Mouse (Mus musculus): ENCODE data around the gene Nifk. TPM values are rescaled to one million over a fixed set of nuclear protein-coding genes. Genes with fewer than 3 reads are reported as not detected.

The Nifk gene
- 3.3 and 4.0 TPM in 2 replicates for polyA plus RNA-seq (2012; rRNA removed)

GRCm38 (mm10) chr1:118321661-118322201 is at the start of gene Nifk:
Gene Nifk, plus strand, starts transcription at chr1:118321839.
- DNase-seq (ENCODE audit: low read depth in 1 of 2, low spot score in 2 of 2): peak; percentile 88 to 91
- under 1% methylated on average over 37 of the region's 37 CpGs for WGBS
- H3K27ac ChIP-seq (ENCODE audit: insufficient read depth, low read length): 0 out of 2 replicates have a peak within 1 kb of the TSS, but pooled peaks have one; percentile 4

GRCm38 (mm10) chr1:118275139-118275538 is 46.5 kb upstream of the Nifk start:
- Histone ChIP-seq H3K27me3 (ENCODE audit: control insufficient read depth, insufficient read depth, low read length) (no peaks in the 10 kb centered on the region), H3K4me1 (ENCODE audit: control insufficient read depth, insufficient read depth, insufficient read length) (no peaks in the 10 kb centered on the region), H3K27ac (ENCODE audit: insufficient read depth, low read length) (no peak overlapping the region), H3K36me3 (ENCODE audit: control insufficient read depth, insufficient read depth, low read length) (no peaks in the 10 kb centered on the region), H3K4me3 (ENCODE audit: extremely low read depth, insufficient read depth, insufficient read length) (no peak overlapping the region)
- TF ChIP-seq POLR2A (IDR thresholded peaks at IDR 0.05; ENCODE audit: low read depth, low read length): no peak
- no peak for TF ChIP-seq CTCF (IDR thresholded peaks at IDR 0.05; ENCODE audit: extremely low read depth, insufficient read depth, insufficient read length, insufficient replicate concordance)
- no peak for DNase-seq (ENCODE audit: low read depth in 1 of 2, low spot score in 2 of 2)
- WGBS: 21% methylated on average over 2 of the region's 2 CpGs

More at GRCm38 (mm10) chr1:118321661-118322201, at the start of gene Nifk:
- peaks cover 13% of the 10 kb centered on the region for H3K36me3 ChIP-seq (ENCODE audit: control insufficient read depth, insufficient read depth, low read length)
- H3K27me3 ChIP-seq (ENCODE audit: control insufficient read depth, insufficient read depth, low read length): no peaks in the 10 kb centered on the region
- TF ChIP-seq POLR2A (IDR thresholded peaks at IDR 0.05; ENCODE audit: low read depth, low read length) (peak; percentile 33; the same call in 1 of the 2 replicates), CTCF (IDR thresholded peaks at IDR 0.05; ENCODE audit: extremely low read depth, insufficient read depth, insufficient read length, insufficient replicate concordance) (peak; percentile 74; the same call in 1 of the 2 replicates)
- peaks cover 5% of the 10 kb centered on the region; the same call in 1 of the 2 replicates for H3K4me1 ChIP-seq (ENCODE audit: control insufficient read depth, insufficient read depth, insufficient read length)
- H3K4me3 ChIP-seq (ENCODE audit: extremely low read depth, insufficient read depth, insufficient read length): peak within 1 kb of the TSS; percentile 68

GRCm38 (mm10) chr1:118292291-118292690 is 29.3 kb upstream of the Nifk start:
- no peak for DNase-seq (ENCODE audit: low read depth in 1 of 2, low spot score in 2 of 2)
- no peaks in the 10 kb centered on the region for H3K27me3 ChIP-seq (ENCODE audit: control insufficient read depth, insufficient read depth, low read length)
- peaks cover 2% of the 10 kb centered on the region; the same call in 1 of the 2 replicates for H3K36me3 ChIP-seq (ENCODE audit: control insufficient read depth, insufficient read depth, low read length)
- no peak overlapping the region for H3K4me3 ChIP-seq (ENCODE audit: extremely low read depth, insufficient read depth, insufficient read length)
- TF ChIP-seq CTCF (IDR thresholded peaks at IDR 0.05; ENCODE audit: extremely low read depth, insufficient read depth, insufficient read length, insufficient replicate concordance) (no peak), POLR2A (IDR thresholded peaks at IDR 0.05; ENCODE audit: low read depth, low read length) (no peak)
- no peak overlapping the region for H3K27ac ChIP-seq (ENCODE audit: insufficient read depth, low read length)
- H3K4me1 ChIP-seq (ENCODE audit: control insufficient read depth, insufficient read depth, insufficient read length): no peaks in the 10 kb centered on the region
- 93% methylated on average over 4 of the region's 4 CpGs for WGBS

- no peak for DNase-seq (ENCODE audit: low read depth in 1 of 2, low spot score in 2 of 2)
- H3K27ac ChIP-seq (ENCODE audit: insufficient read depth, low read length): no peak overlapping the region
- TF ChIP-seq CTCF (IDR thresholded peaks at IDR 0.05; ENCODE audit: extremely low read depth, insufficient read depth, insufficient read length, insufficient replicate concordance) (no peak), POLR2A (IDR thresholded peaks at IDR 0.05; ENCODE audit: low read depth, low read length) (no peak)
- H3K4me3 ChIP-seq (ENCODE audit: extremely low read depth, insufficient read depth, insufficient read length): no peak overlapping the region
- WGBS: 95% methylated on average over 3 of the region's 3 CpGs
- H3K27me3 ChIP-seq (ENCODE audit: control insufficient read depth, insufficient read depth, low read length): no peaks in the 10 kb centered on the region
- H3K36me3 ChIP-seq (ENCODE audit: control insufficient read depth, insufficient read depth, low read length): peaks cover 13% of the 10 kb centered on the region
- no peaks in the 10 kb centered on the region for H3K4me1 ChIP-seq (ENCODE audit: control insufficient read depth, insufficient read depth, insufficient read length)
Measured at GRCm38 (mm10) chr1:118294192-118294591, 27.4 kb upstream of the Nifk start.

GRCm38 (mm10) chr1:118294826-118295225 is 26.8 kb upstream of the Nifk start:
- no peak for TF ChIP-seq CTCF (IDR thresholded peaks at IDR 0.05; ENCODE audit: extremely low read depth, insufficient read depth, insufficient read length, insufficient replicate concordance)
- no peak for TF ChIP-seq POLR2A (IDR thresholded peaks at IDR 0.05; ENCODE audit: low read depth, low read length)
- Histone ChIP-seq H3K4me3 (ENCODE audit: extremely low read depth, insufficient read depth, insufficient read length) (no peak overlapping the region), H3K27me3 (ENCODE audit: control insufficient read depth, insufficient read depth, low read length) (no peaks in the 10 kb centered on the region), H3K36me3 (ENCODE audit: control insufficient read depth, insufficient read depth, low read length) (peaks cover 16% of the 10 kb centered on the region), H3K4me1 (ENCODE audit: control insufficient read depth, insufficient read depth, insufficient read length) (no peaks in the 10 kb centered on the region), H3K27ac (ENCODE audit: insufficient read depth, low read length) (no peak overlapping the region)
- no peak for DNase-seq (ENCODE audit: low read depth in 1 of 2, low spot score in 2 of 2)
- 83% methylated on average over 5 of the region's 5 CpGs for WGBS

- TF ChIP-seq CTCF (IDR thresholded peaks at IDR 0.05; ENCODE audit: extremely low read depth, insufficient read depth, insufficient read length, insufficient replicate concordance) (no peak), POLR2A (IDR thresholded peaks at IDR 0.05; ENCODE audit: low read depth, low read length) (no peak)
- DNase-seq (ENCODE audit: low read depth in 1 of 2, low spot score in 2 of 2): no peak
- Histone ChIP-seq H3K4me1 (ENCODE audit: control insufficient read depth, insufficient read depth, insufficient read length) (no peaks in the 10 kb centered on the region), H3K27me3 (ENCODE audit: control insufficient read depth, insufficient read depth, low read length) (no peaks in the 10 kb centered on the region), H3K27ac (ENCODE audit: insufficient read depth, low read length) (no peak overlapping the region), H3K4me3 (ENCODE audit: extremely low read depth, insufficient read depth, insufficient read length) (no peak overlapping the region), H3K36me3 (ENCODE audit: control insufficient read depth, insufficient read depth, low read length) (peaks cover 28% of the 10 kb centered on the region)
- WGBS: 90% methylated on average over 3 of the region's 3 CpGs
Measured at GRCm38 (mm10) chr1:118296673-118297072, 25.0 kb upstream of the Nifk start.

GRCm38 (mm10) chr1:118297719-118298118 is 23.9 kb upstream of the Nifk start:
- TF ChIP-seq CTCF (IDR thresholded peaks at IDR 0.05; ENCODE audit: extremely low read depth, insufficient read depth, insufficient read length, insufficient replicate concordance) (no peak), POLR2A (IDR thresholded peaks at IDR 0.05; ENCODE audit: low read depth, low read length) (no peak)
- DNase-seq (ENCODE audit: low read depth in 1 of 2, low spot score in 2 of 2): no peak
- Histone ChIP-seq H3K36me3 (ENCODE audit: control insufficient read depth, insufficient read depth, low read length) (peaks cover 33% of the 10 kb centered on the region), H3K27me3 (ENCODE audit: control insufficient read depth, insufficient read depth, low read length) (no peaks in the 10 kb centered on the region), H3K4me3 (ENCODE audit: extremely low read depth, insufficient read depth, insufficient read length) (no peak overlapping the region), H3K4me1 (ENCODE audit: control insufficient read depth, insufficient read depth, insufficient read length) (no peaks in the 10 kb centered on the region), H3K27ac (ENCODE audit: insufficient read depth, low read length) (no peak overlapping the region)
- 96% methylated on average over 2 of the region's 2 CpGs for WGBS

All from spleen, adult 2 months (tissue).